Mouse (Mus musculus): Measurements from ENCODE around the gene Tspan31.

GRCm38 (mm10) chr10:127036273-127036672, 33.8 kb downstream of the Tspan31 start:
- TF ChIP-seq POLR2A (IDR thresholded peaks at IDR 0.05; ENCODE audit: borderline replicate concordance, low read depth, low read length) (no peak), CTCF (IDR thresholded peaks at IDR 0.05; ENCODE audit: low read depth, low read length) (no peak)

Data from bone marrow macrophage, adult 2 months (primary cell).